Mouse (Mus musculus) heart, postnatal 25 days (tissue): ENCODE data around the gene Arhgap19. TPM values are rescaled to one million over a fixed set of nuclear protein-coding genes. Genes with fewer than 3 reads are reported as not detected.
"Not testable (repeated sequence)": the region's sequence is repeated elsewhere in the genome, so short reads cannot be mapped to it uniquely, and the experiment has no call there.

Source experiments
- DNase-seq: peaks from one replicate; pipeline ENCODE4 v3.0.0; 2022; ENCODE audit warnings: low spot score
- intact Hi-C: fragments of 180-260 bp; cut with DNase I; formaldehyde crosslinking; loops from one replicate; pipeline ENCODE4 v1.15.1; 2025
- total RNA-seq, 2 experiments: library from RNA; stranded (reverse); gene quantifications; 2 replicates each; pipeline ENCODE4 v1.2.3; 2021

Arhgap19 gene
- total RNA-seq: 1 to 10 TPM; 1.6 to 1.8 TPM

DNA sequence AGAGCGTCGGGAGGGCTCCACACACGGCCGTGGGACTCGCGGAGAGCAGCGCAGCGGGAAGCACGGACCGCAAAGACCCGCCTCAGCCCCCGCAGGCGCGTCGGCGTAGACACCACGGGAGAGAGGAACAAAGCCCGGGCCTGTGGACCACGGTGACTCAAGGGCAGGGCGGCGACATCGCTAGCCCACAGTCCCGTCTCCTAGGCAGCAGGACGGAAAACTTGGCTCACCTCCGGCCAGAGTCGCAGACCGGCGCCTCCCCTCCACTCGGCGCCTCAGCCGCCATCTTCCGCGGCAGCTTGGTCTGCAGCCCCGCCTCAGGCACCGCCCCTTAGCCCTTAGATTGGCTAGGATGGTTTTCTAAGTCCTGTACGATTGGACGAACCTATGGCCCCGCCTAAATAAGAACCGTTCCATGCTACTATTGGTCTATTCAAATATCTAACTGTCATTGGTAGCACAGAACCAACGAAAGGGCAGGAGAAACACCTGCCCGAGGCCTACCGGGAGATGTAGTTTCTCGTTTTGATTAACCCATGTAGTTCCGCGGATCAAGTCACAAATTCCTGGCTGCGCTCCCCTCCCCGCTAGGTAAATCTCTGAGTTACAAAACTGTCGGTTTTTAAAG is at the start of gene Arhgap19:
Gene Arhgap19 (minus strand): TSS at position 306 of the 628 bp plus-strand sequence.
- intact Hi-C loops: loop anchor here (2.0 kb wide), 2 partner anchors 29 to 45 kb away; no protein-coding TSS in a partner anchor

DNA sequence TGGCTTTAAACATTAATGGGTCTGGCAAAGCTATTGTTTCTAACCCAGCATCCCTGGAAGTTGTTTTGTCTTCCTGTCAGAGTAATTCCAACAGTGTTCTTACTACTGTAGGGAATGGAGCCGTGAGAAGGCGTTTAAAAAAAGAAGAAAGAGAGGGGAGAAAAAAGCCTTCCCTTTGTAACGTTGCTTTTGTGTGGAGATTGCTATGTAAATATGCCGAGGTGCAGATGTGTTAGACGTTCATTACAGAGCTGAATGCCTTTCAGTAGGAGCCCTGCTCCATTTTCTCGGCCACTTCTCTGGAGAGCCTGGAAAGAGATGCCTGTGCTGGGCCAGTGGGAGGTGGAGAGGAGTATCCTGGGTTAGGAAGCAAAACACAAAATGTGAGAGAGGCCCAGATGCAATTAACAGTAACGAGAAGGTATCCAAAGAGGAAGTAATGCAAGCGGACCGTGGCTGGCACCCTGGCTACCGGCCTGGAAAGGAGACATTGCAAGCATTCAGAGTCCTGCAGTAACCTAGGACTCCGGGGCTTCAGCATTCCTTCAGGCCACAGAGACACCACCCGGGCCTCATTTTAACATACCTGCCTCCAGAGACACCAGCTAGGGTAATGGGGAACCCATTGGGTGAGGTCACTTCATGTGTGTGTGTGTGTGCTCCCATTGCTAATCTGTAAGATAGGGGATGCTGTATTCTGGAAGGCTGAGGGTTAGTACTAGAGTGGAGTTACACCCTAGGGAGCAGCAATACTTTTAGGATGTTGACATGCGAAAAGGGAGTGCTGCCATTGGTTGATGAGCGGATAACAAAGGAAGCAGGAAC is 49.1 kb upstream of the Arhgap19 start:
- no peak for DNase-seq
- intact Hi-C loops: no loop called here

More for the DNA sequence above, at the start of gene Arhgap19:
- peak; percentile 93 for DNase-seq

DNA sequence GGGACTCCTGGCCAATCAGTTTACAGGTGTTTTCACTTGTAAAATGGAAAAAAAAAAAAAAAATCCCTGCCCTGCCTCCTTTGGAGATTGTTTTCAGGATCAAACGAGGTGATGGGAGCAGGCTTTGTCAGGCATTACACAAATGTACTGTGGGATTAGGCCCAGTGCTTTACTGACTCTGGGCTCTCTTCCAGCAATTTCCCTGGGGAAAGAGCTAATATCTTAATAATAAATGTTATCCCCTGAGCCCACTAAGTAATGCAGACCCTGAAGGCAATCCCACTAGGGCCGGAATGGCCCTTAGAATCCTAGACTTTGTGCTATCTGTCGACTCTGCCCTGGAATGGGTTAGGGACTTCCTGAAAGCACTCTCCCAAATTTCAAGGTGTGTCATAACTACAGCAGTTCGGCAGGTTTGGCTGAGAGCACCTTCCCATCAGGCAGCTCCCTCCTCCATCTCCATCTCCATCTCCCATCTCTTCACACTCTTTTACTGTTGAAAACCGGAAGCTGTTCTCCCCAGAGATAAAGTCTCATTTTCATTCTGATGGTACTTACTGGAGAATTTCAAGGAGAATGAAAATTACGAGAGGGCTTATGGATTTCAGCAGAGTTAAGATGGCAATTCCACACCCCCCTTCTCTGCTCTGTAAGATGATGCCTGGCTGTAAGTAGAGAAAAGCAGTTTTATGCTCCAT is 48.3 kb upstream of the Arhgap19 start:
- intact Hi-C loops: no loop called here
- DNase-seq: no peak

DNA sequence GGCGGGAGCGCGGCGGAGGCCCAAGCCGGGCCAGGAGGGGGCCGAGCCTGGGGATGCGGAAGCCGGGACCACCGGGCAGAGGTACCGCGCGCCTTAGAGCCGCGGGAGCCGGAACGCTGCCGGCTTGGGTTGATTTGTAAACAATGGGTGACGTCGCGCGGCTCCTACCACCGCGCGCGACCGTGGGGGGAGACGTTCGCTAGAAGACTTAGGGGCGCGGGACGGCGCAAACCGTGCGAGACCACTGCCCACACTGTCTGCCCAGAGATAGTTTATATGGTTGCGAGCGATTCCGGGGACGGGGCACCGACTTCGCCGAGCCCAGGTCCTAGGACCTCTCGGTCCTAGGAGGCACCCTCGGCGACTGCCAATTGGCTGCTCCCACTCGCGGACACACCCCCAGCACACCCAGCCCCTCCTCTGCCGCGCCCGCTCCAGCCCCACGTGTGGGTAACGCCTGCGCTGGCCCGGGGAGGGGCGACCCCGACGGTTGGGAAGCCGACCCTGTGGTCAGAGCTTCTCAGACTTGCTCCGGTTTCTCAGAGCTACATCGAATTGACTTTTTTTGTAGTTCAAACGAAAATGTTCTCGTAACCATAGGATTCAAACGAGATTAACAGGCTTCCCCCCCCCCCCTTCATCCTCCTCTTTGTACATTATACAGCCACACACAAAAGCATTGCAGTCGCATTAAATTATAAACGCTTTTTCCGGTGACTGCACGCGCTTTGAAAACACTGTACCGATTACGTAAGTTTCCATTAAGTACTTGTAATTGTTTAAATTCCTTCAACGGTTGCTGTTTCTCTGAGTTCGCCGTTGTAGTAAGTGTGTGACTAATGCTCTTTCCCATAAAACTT is 46.4 kb upstream of the Arhgap19 start, which contains the start of gene Frat2:
Gene Frat2 (minus strand): TSS at position 141 of the 860 bp plus-strand sequence.
- DNase-seq: peak; percentile 80

DNA sequence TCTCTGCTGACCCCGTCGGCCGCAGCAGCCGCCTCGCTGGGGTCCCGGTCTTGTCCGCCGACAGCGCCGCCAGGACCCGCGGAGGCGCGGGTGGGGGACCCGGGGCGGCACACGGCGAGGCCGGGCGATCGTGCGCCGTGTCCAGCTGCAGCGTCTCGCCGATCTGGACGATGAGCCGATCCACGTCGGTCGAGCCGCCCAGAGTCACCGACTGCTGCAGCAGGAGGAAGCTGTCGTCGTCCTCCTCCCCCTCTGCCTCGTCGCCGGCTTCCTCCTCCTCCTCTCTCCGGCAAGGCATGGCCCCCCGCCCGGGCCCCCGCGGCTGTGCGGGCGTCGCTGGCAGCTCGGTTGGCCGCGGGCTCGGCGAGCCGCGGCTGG is 45.8 kb upstream of the Arhgap19 start:
- intact Hi-C loops: loop anchor here (2.0 kb wide), 2 partner anchors 17 to 45 kb away; partner anchors contain the start of gene Arhgap19
- DNase-seq: not testable (repeated sequence)

More for the DNA sequence above, 46.4 kb upstream of the Arhgap19 start, which contains the start of gene Frat2:
- intact Hi-C loops: loop anchor here (2.0 kb wide), 2 partner anchors 17 to 45 kb away; partner anchors contain the start of gene Arhgap19

DNA sequence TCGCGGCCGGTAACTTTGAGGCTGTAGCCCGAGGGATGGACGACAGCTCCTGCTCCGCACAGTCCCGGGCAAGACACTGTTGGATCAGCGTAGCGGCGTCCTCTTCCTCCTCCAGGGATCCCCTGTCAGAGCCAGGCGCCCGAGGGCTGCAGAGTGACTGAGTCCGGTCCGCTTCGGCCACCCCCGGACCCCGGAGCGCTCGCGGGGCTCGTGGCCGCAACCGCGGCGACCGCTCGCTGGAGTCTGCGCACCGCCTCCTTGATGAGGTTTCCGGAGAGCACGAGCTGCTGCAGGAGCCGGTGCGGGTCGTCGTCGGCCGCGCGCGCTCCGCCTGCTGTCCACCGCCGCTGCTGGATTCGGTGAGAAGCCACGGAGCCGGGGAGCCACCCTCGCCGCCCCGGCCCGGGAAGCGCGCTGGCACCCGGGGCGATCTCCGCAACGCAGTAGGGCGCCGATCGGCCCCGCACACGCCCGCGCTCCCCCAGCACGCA is 45.3 kb upstream of the Arhgap19 start:
- peak; percentile 12 for DNase-seq
- intact Hi-C loops: loop anchor here (2.0 kb wide), 2 partner anchors 16 to 44 kb away; partner anchors contain the start of gene Arhgap19

DNA sequence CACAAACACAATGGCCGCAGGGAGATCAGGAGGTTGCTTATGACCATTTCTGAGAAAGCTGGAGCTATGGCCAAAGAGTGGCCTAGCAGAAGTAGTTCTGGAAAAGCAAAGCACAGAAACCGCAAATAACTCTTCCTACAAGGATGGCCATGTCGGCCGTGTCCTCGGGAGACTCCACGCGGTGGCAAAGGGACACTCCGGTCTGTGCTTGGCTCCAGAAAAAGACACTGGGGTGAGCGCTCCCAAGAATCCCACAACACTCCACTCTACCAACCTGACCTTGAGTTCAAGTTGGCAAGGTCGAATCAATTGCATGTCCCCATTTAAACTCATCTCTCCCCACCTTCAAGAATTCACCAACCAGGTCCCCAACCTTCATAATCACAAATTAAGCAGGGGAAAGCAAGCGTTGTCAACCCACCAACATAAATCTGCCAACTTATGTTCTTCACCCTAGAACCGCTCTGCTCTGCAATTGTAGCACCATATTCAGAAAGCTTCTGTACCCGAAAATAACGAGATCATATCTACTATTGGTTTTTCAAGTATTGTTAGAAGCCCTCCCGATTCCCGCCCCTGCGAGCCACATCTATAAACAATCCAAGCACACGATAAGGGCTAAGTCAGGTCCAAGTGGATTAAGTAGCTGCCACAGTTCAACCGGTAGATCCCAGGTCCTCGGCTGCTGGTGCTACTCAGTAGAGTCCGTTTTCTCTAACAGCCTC is 44.7 kb upstream of the Arhgap19 start:
- DNase-seq: no peak
- intact Hi-C loops: loop anchor here (2.0 kb wide), 2 partner anchors 16 to 44 kb away; partner anchors contain the start of gene Arhgap19

DNA sequence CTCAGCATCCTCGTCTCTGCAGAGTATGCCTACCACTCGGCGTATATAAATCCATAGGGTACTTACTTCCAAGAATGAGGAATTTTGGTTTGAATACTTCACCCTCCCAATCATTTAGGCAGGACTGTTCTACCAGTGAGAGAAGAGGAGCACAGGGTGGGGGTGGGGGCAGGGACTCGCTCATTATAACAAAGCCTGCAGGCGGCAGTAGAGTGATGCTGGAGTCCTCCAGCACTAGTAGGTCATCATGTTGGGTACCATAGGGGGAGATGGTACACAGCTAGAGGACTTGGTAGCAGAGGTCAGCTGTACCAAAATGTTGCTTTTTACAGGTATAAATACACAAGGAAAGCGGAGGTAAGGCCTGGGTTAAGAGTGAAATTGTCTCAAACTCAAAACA is 42.5 kb upstream of the Arhgap19 start:
- intact Hi-C loops: loop anchor here (5.0 kb wide), 1 partner anchor 67 kb away; no protein-coding TSS in a partner anchor
- DNase-seq: no peak

DNA sequence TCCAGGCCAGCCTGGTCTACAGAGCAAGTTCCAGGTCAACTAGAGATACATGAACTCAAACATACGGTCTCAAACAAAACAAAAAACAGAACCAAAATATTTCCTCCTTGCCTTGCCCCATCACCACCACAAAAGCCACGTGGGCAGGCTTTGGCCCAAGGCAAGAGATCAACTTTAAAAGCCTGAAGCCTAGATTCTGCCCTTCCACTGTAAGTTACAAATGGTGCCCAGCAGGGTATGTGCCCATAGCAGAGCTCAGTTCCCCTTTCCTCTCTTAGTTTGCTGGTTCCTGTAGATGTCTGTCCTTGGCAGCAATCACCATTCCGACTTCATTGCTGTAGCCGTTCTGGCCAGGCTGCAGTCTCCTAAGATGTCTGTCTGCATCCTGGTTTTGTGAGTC is 40.9 kb upstream of the Arhgap19 start:
- intact Hi-C loops: loop anchor here (5.0 kb wide), 1 partner anchor 65 kb away; no protein-coding TSS in a partner anchor

DNA sequence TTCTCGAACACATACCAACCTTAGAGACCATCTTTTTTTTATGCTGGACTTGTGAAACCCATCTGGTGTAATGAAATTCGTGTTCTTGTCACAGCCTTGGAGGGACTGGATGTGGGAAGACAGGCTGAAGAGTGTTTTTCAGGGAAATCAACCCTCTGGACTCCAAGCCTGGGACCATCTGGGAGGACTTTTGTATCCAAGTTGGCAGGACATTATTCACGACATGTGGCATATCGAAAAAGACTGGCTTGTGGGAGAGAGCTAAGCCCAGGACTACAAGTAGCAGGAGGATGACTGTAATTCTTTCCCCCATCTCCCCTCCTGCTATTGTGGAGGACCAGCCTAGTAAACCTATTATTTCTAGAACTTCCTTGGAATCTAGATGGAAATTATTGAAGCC is 40.3 kb upstream of the Arhgap19 start:
- DNase-seq: no peak
- intact Hi-C loops: loop anchor here (5.0 kb wide), 1 partner anchor 65 kb away; no protein-coding TSS in a partner anchor

More for the DNA sequence above, 40.9 kb upstream of the Arhgap19 start:
- no peak for DNase-seq

DNA sequence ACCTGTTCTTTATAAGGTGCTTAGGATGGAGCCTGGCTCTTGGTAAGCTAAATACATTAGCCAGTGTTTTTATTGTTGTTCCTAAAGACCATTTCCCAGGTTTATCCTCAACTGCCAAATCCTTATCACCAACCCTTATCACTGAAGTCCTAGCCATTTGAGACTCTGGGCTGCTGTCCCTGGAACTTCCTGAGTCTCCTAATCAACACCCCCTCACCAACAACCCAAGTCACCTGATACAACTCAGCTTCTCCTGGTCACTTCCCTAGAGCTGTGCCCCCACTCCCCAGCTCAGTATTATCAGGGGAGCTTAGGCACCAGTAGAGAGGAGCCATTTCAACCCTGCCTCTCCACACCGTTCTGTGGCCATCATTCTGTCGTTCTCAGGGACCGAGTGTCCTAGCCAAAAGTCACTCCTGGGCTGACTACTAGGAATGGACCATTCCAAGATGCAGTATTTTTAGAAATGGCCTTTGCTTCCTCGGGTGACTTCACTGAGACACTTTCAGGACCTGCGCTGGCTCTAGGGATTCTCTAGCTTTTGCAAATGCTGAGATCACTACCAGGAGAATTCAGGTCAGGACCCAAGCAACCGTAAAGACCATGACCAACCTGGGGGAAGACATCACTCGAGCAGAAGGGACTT is 39.4 kb upstream of the Arhgap19 start:
- DNase-seq: no peak
- intact Hi-C loops: loop anchor here (5.0 kb wide), 1 partner anchor 64 kb away; no protein-coding TSS in a partner anchor

DNA sequence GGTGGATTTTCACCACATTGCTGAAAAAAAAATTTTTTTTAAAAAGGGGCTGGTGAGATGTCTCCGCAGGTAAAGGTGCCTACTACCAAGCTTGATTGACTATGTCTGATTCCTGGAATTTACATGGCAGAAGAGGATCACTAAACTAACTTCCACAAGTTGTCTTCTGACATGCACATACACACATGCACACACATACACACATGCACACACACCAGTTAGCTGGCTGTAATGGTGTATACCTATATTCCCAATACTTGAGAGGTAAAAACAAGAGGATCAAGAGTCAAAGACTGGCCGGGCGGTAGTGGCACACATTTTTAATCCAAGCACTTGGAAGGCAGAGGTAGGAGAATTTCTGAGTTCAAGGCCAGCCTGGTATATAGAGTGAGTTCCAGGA is 37.8 kb upstream of the Arhgap19 start:
- no peak for DNase-seq

DNA sequence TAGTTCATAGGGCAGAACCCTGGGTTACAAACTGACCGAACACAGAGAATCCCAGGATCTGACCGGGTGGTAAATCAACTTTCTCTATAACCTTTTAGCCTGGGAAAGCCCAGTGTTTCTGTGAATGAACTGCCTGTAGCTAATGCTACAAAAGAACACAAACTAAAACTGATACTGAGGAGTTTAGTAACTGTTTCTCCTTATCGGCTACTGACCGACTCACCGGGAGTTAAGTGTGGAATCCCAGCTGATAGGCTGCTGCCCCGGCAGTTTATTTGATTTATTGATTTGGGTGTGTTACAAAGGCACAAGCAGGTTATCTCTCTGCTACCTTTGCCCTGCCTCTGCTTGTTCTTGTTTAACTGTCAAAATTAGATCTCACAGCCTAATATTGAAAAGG is 37.0 kb upstream of the Arhgap19 start:
- DNase-seq: no peak

More for the DNA sequence above, 37.8 kb upstream of the Arhgap19 start:
- intact Hi-C loops: loop anchor here (5.0 kb wide), 1 partner anchor 62 kb away; no protein-coding TSS in a partner anchor

DNA sequence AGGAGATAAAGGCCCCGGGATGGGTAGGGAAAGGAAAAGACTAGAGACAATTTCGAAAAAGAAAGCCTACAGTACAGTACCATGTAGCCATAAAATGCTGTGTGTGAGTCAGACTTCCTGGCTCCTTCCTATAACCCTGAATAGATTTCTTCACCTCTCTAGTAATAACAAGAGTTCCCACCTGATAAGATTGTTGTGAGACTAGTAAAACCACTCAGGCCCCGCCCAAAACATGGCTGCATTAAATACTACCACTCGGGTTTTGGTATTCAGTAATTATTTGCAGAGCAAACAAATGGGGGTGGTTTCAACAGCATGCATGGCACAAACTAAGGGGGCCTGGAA is 36.0 kb upstream of the Arhgap19 start:
- DNase-seq: no peak
- intact Hi-C loops: no loop called here

More for the DNA sequence above, 37.0 kb upstream of the Arhgap19 start:
- intact Hi-C loops: no loop called here

DNA sequence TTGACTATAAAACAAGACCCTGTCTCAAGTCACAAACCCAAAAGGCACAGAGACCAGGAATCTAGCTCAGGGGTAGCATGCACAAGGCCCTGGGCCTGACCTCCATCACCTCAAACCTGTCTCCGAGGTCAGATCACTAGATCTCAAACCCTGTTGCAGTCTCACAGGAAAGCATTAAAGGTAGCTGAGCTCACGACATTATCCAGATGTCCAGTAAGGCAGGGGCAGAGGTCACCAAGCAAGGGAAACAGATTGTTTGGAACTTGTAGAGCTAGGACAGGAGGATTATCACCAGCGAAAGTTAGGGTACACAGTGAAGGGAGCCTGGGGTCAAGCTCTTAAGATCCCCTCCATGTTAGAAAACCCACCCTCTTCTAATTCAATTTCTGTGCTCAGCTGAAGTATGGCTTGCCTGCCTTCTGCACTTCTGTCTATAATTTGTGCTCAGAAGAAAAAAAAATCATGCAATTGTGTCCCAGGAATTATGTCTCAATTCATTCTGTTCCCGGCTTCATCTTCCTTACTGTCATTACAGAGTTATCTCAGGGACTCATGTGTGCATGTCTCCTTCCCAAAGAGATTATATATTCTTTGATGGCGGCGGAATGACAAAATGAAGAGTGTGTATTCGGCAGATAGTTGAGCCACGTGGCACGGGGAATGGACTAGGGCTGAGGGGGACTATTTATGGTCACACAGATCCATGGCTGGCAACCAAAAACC is 35.5 kb upstream of the Arhgap19 start:
- DNase-seq: no peak
- intact Hi-C loops: no loop called here

DNA sequence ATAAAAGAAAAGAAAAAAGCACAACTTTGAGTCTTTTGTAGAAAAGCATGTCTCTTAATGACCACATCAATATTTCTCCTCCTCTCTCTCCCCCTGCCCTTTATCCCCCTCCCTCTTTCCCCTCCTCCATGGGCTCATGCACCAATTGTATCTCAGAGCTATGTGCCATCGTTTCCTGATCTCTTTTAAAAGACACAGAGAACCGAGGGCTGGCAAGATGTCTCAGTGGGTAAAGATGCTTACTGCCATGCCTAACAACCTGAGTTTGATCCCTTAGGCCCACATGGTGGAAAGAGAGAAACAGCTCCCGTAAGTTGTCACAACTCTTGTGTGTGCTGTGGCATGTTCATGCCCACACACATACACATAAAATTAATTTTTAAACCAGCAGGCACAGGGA is 34.9 kb upstream of the Arhgap19 start:
- DNase-seq: no peak
- intact Hi-C loops: no loop called here

DNA sequence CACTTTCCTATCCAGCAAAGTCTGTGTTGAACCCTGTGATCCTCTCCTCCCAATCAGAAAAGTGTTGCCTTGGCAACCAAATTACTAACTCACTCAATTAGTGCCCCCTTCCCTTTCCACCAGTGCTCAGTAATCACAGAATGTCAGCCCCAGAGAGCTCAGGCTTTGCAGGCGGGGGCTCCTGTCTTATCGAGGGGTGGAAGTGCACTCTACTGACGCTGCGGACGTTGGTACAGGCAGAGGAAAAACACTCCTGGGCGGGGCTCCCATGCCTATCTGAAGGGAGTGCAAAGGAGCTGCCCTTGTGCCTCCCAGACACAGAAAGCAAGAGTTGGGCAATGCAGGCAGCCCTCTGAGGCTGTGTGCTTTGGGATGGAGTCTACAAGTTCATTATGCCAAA is 34.0 kb upstream of the Arhgap19 start:
- intact Hi-C loops: no loop called here
- DNase-seq: peak; percentile 8
